Mouse (Mus musculus): Measurements from ENCODE around the gene Slit3. TPM values are rescaled to one million over a fixed set of nuclear protein-coding genes. Genes with fewer than 3 reads are reported as not detected.

Slit3 gene
- polyA plus RNA-seq, 1 experiment: not detected

- TF ChIP-seq GATA1 (IDR thresholded peaks at IDR 0.05; ENCODE audit: low read length): no peak
- TF ChIP-seq TAL1 (IDR thresholded peaks at IDR 0.05; ENCODE audit: low read length): no peak
- Histone ChIP-seq H3K9me3 (ENCODE audit: control insufficient read depth, low read length) (no peaks in the 10 kb centered on the region), H3K4me3 (replicated peaks) (no peak overlapping the region), H3K27me3 (ENCODE audit: control insufficient read depth) (no peaks in the 10 kb centered on the region), H3K36me3 (ENCODE audit: control insufficient read depth) (no peaks in the 10 kb centered on the region), H3K4me1 (ENCODE audit: control insufficient read depth) (no peaks in the 10 kb centered on the region)
Measured at GRCm38 (mm10) chr11:35718881-35719280, 597.9 kb downstream of the Slit3 start.

- no peaks in the 10 kb centered on the region for H3K27me3 ChIP-seq (ENCODE audit: control insufficient read depth)
- no peaks in the 10 kb centered on the region for H3K36me3 ChIP-seq (ENCODE audit: control insufficient read depth)
- H3K4me3 ChIP-seq (replicated peaks): no peak overlapping the region
- H3K4me1 ChIP-seq (ENCODE audit: control insufficient read depth): no peaks in the 10 kb centered on the region
- TF ChIP-seq TAL1 (IDR thresholded peaks at IDR 0.05; ENCODE audit: low read length) (no peak), GATA1 (IDR thresholded peaks at IDR 0.05; ENCODE audit: low read length) (no peak)
- no peaks in the 10 kb centered on the region; the same call in 1 of the 2 replicates for H3K9me3 ChIP-seq (ENCODE audit: control insufficient read depth, low read length)
Measured at GRCm38 (mm10) chr11:35723876-35724275, 602.9 kb downstream of the Slit3 start.

GRCm38 (mm10) chr11:35726341-35726846, 605.4 kb downstream of the Slit3 start:
- TF ChIP-seq TAL1 (IDR thresholded peaks at IDR 0.05; ENCODE audit: low read length) (no peak), GATA1 (IDR thresholded peaks at IDR 0.05; ENCODE audit: low read length) (no peak)
- no peaks in the 10 kb centered on the region; the same call in 1 of the 2 replicates for H3K9me3 ChIP-seq (ENCODE audit: control insufficient read depth, low read length)

GRCm38 (mm10) chr11:35728200-35728599, 607.2 kb downstream of the Slit3 start:
- H3K4me3 ChIP-seq (replicated peaks): no peak overlapping the region
- no peaks in the 10 kb centered on the region; the same call in 1 of the 2 replicates for H3K9me3 ChIP-seq (ENCODE audit: control insufficient read depth, low read length)
- no peaks in the 10 kb centered on the region for H3K4me1 ChIP-seq (ENCODE audit: control insufficient read depth)
- H3K27me3 ChIP-seq (ENCODE audit: control insufficient read depth): no peaks in the 10 kb centered on the region
- H3K36me3 ChIP-seq (ENCODE audit: control insufficient read depth): no peaks in the 10 kb centered on the region
- no peak for TF ChIP-seq GATA1 (IDR thresholded peaks at IDR 0.05; ENCODE audit: low read length)
- TF ChIP-seq TAL1 (IDR thresholded peaks at IDR 0.05; ENCODE audit: low read length): no peak

More at GRCm38 (mm10) chr11:35726341-35726846, 605.4 kb downstream of the Slit3 start:
- no peaks in the 10 kb centered on the region for H3K27me3 ChIP-seq (ENCODE audit: control insufficient read depth)
- no peaks in the 10 kb centered on the region for H3K36me3 ChIP-seq (ENCODE audit: control insufficient read depth)
- no peaks in the 10 kb centered on the region for H3K4me1 ChIP-seq (ENCODE audit: control insufficient read depth)
- H3K4me3 ChIP-seq (replicated peaks): no peak overlapping the region

GRCm38 (mm10) chr11:35729186-35729585, 608.2 kb downstream of the Slit3 start:
- Histone ChIP-seq H3K4me3 (replicated peaks) (no peak overlapping the region), H3K27me3 (ENCODE audit: control insufficient read depth) (no peaks in the 10 kb centered on the region), H3K4me1 (ENCODE audit: control insufficient read depth) (no peaks in the 10 kb centered on the region), H3K36me3 (ENCODE audit: control insufficient read depth) (no peaks in the 10 kb centered on the region), H3K9me3 (ENCODE audit: control insufficient read depth, low read length) (no peaks in the 10 kb centered on the region; the same call in 1 of the 2 replicates)
- TF ChIP-seq GATA1 (IDR thresholded peaks at IDR 0.05; ENCODE audit: low read length) (no peak), TAL1 (IDR thresholded peaks at IDR 0.05; ENCODE audit: low read length) (no peak)

- no peaks in the 10 kb centered on the region for H3K9me3 ChIP-seq (ENCODE audit: control insufficient read depth, low read length)
- no peak overlapping the region for H3K4me3 ChIP-seq (replicated peaks)
- TF ChIP-seq GATA1 (IDR thresholded peaks at IDR 0.05; ENCODE audit: low read length) (no peak), TAL1 (IDR thresholded peaks at IDR 0.05; ENCODE audit: low read length) (no peak)
- H3K36me3 ChIP-seq (ENCODE audit: control insufficient read depth): no peaks in the 10 kb centered on the region
- no peaks in the 10 kb centered on the region for H3K27me3 ChIP-seq (ENCODE audit: control insufficient read depth)
- H3K4me1 ChIP-seq (ENCODE audit: control insufficient read depth): no peaks in the 10 kb centered on the region
Measured at GRCm38 (mm10) chr11:35732366-35732765, 611.3 kb downstream of the Slit3 start.

- Histone ChIP-seq H3K4me1 (ENCODE audit: control insufficient read depth) (no peaks in the 10 kb centered on the region), H3K9me3 (ENCODE audit: control insufficient read depth, low read length) (no peaks in the 10 kb centered on the region), H3K4me3 (replicated peaks) (no peak overlapping the region), H3K27me3 (ENCODE audit: control insufficient read depth) (no peaks in the 10 kb centered on the region), H3K36me3 (ENCODE audit: control insufficient read depth) (no peaks in the 10 kb centered on the region)
- TF ChIP-seq TAL1 (IDR thresholded peaks at IDR 0.05; ENCODE audit: low read length) (no peak), GATA1 (IDR thresholded peaks at IDR 0.05; ENCODE audit: low read length) (no peak)
Measured at GRCm38 (mm10) chr11:35736817-35737216, 615.8 kb downstream of the Slit3 start.

GRCm38 (mm10) chr11:35737262-35737661, 616.2 kb downstream of the Slit3 start:
- H3K4me3 ChIP-seq (replicated peaks): no peak overlapping the region
- TF ChIP-seq GATA1 (IDR thresholded peaks at IDR 0.05; ENCODE audit: low read length): no peak
- TF ChIP-seq TAL1 (IDR thresholded peaks at IDR 0.05; ENCODE audit: low read length): no peak

GRCm38 (mm10) chr11:35738102-35738501, 617.1 kb downstream of the Slit3 start:
- Histone ChIP-seq H3K27me3 (ENCODE audit: control insufficient read depth) (no peaks in the 10 kb centered on the region), H3K4me1 (ENCODE audit: control insufficient read depth) (no peaks in the 10 kb centered on the region), H3K9me3 (ENCODE audit: control insufficient read depth, low read length) (peaks cover under 1% of the 10 kb centered on the region; the same call in 1 of the 2 replicates), H3K4me3 (replicated peaks) (no peak overlapping the region), H3K36me3 (ENCODE audit: control insufficient read depth) (no peaks in the 10 kb centered on the region)
- TF ChIP-seq GATA1 (IDR thresholded peaks at IDR 0.05; ENCODE audit: low read length): no peak
- no peak for TF ChIP-seq TAL1 (IDR thresholded peaks at IDR 0.05; ENCODE audit: low read length)

More at GRCm38 (mm10) chr11:35737262-35737661, 616.2 kb downstream of the Slit3 start:
- Histone ChIP-seq H3K27me3 (ENCODE audit: control insufficient read depth) (no peaks in the 10 kb centered on the region), H3K9me3 (ENCODE audit: control insufficient read depth, low read length) (no peaks in the 10 kb centered on the region), H3K36me3 (ENCODE audit: control insufficient read depth) (no peaks in the 10 kb centered on the region), H3K4me1 (ENCODE audit: control insufficient read depth) (no peaks in the 10 kb centered on the region)

- no peaks in the 10 kb centered on the region for H3K4me1 ChIP-seq (ENCODE audit: control insufficient read depth)
- H3K4me3 ChIP-seq (replicated peaks): no peak overlapping the region
- H3K9me3 ChIP-seq (ENCODE audit: control insufficient read depth, low read length): peaks cover 8% of the 10 kb centered on the region
- TF ChIP-seq TAL1 (IDR thresholded peaks at IDR 0.05; ENCODE audit: low read length) (no peak), GATA1 (IDR thresholded peaks at IDR 0.05; ENCODE audit: low read length) (no peak)
- no peaks in the 10 kb centered on the region for H3K36me3 ChIP-seq (ENCODE audit: control insufficient read depth)
- H3K27me3 ChIP-seq (ENCODE audit: control insufficient read depth): no peaks in the 10 kb centered on the region
Measured at GRCm38 (mm10) chr11:35743586-35743985, 622.6 kb downstream of the Slit3 start.
